Mouse (Mus musculus): ENCODE data around the gene Olfr312. TPM values are rescaled to one million over a fixed set of nuclear protein-coding genes. Genes with fewer than 3 reads are reported as not detected.
"Not testable (repeated sequence)": the region's sequence is repeated elsewhere in the genome, so short reads cannot be mapped to it uniquely, and the experiment has no call there.

Olfr312 gene
- polyA plus RNA-seq (2012; rRNA removed) = not detected in 2 replicates

GRCm38 (mm10) chr11:58828937-58829336 lies at the start of gene Olfr312:
Olfr312 (plus strand) TSS chr11:58829237.
- not testable (repeated sequence) for H3K4me1 ChIP-seq (ENCODE audit: control insufficient read depth, insufficient read depth, low read length); DNase-seq; H3K27ac ChIP-seq (ENCODE audit: insufficient read depth, low read depth, low read length); H3K36me3 ChIP-seq (ENCODE audit: control insufficient read depth, insufficient read depth, low read length); H3K4me3 ChIP-seq (ENCODE audit: insufficient read depth, low read depth, low read length); H3K27me3 ChIP-seq (replicated peaks; ENCODE audit: control insufficient read depth, insufficient read depth, low read length)

GRCm38 (mm10) chr11:58782480-58783089 lies 46.5 kb upstream of the Olfr312 start, which contains the start of gene Olfr314:
Olfr314 (plus strand) TSS chr11:58782952.
- no peaks in the 10 kb centered on the region for H3K4me1 ChIP-seq (ENCODE audit: control insufficient read depth, insufficient read depth, low read length)
- WGBS = 65% methylated on average over 6 of the region's 6 CpGs
- H3K27me3 ChIP-seq (replicated peaks; ENCODE audit: control insufficient read depth, insufficient read depth, low read length) = no peaks in the 10 kb centered on the region
- no peak for DNase-seq
- no peak for TF ChIP-seq POLR2A (IDR thresholded peaks at IDR 0.05; ENCODE audit: low read depth, low read length)
- TF ChIP-seq CTCF (conservative IDR thresholded peaks at IDR 0.05; ENCODE audit: insufficient read depth, insufficient read length, low read depth, low read length) = no peak
- H3K36me3 ChIP-seq (ENCODE audit: control insufficient read depth, insufficient read depth, low read length) = no peaks in the 10 kb centered on the region
- H3K4me3 ChIP-seq (ENCODE audit: insufficient read depth, low read depth, low read length) = no peak within 1 kb of the TSS
- no peak within 1 kb of the TSS for H3K27ac ChIP-seq (ENCODE audit: insufficient read depth, low read depth, low read length)

GRCm38 (mm10) chr11:58784182-58784581 lies 44.9 kb upstream of the Olfr312 start:
- TF ChIP-seq CTCF (conservative IDR thresholded peaks at IDR 0.05; ENCODE audit: insufficient read depth, insufficient read length, low read depth, low read length) (no peak), POLR2A (IDR thresholded peaks at IDR 0.05; ENCODE audit: low read depth, low read length) (no peak)
- Histone ChIP-seq H3K27me3 (replicated peaks; ENCODE audit: control insufficient read depth, insufficient read depth, low read length) (no peaks in the 10 kb centered on the region), H3K4me3 (ENCODE audit: insufficient read depth, low read depth, low read length) (no peak overlapping the region), H3K36me3 (ENCODE audit: control insufficient read depth, insufficient read depth, low read length) (no peaks in the 10 kb centered on the region), H3K27ac (ENCODE audit: insufficient read depth, low read depth, low read length) (no peak overlapping the region), H3K4me1 (ENCODE audit: control insufficient read depth, insufficient read depth, low read length) (no peaks in the 10 kb centered on the region)
- 77% methylated on average over 2 of the region's 2 CpGs for WGBS
- no peak for DNase-seq

- WGBS = 93% methylated on average over 10 of the region's 10 CpGs
Observed at GRCm38 (mm10) chr11:58787651-58788050, 41.4 kb upstream of the Olfr312 start.

GRCm38 (mm10) chr11:58788346-58788745 lies 40.7 kb upstream of the Olfr312 start:
- DNase-seq = no peak
- H3K4me3 ChIP-seq (ENCODE audit: insufficient read depth, low read depth, low read length) = no peak overlapping the region
- H3K27me3 ChIP-seq (replicated peaks; ENCODE audit: control insufficient read depth, insufficient read depth, low read length) = no peaks in the 10 kb centered on the region
- no peak overlapping the region for H3K27ac ChIP-seq (ENCODE audit: insufficient read depth, low read depth, low read length)
- no peak for TF ChIP-seq CTCF (conservative IDR thresholded peaks at IDR 0.05; ENCODE audit: insufficient read depth, insufficient read length, low read depth, low read length)
- no peak for TF ChIP-seq POLR2A (IDR thresholded peaks at IDR 0.05; ENCODE audit: low read depth, low read length)
- WGBS = 71% methylated on average over 8 of the region's 8 CpGs
- H3K36me3 ChIP-seq (ENCODE audit: control insufficient read depth, insufficient read depth, low read length) = no peaks in the 10 kb centered on the region
- H3K4me1 ChIP-seq (ENCODE audit: control insufficient read depth, insufficient read depth, low read length) = no peaks in the 10 kb centered on the region

More at GRCm38 (mm10) chr11:58787651-58788050, 41.4 kb upstream of the Olfr312 start:
- H3K4me3 ChIP-seq (ENCODE audit: insufficient read depth, low read depth, low read length) = no peak overlapping the region
- H3K27ac ChIP-seq (ENCODE audit: insufficient read depth, low read depth, low read length) = no peak overlapping the region
- no peak for DNase-seq
- no peaks in the 10 kb centered on the region for H3K36me3 ChIP-seq (ENCODE audit: control insufficient read depth, insufficient read depth, low read length)
- H3K4me1 ChIP-seq (ENCODE audit: control insufficient read depth, insufficient read depth, low read length) = no peaks in the 10 kb centered on the region
- no peaks in the 10 kb centered on the region for H3K27me3 ChIP-seq (replicated peaks; ENCODE audit: control insufficient read depth, insufficient read depth, low read length)
- TF ChIP-seq POLR2A (IDR thresholded peaks at IDR 0.05; ENCODE audit: low read depth, low read length) = no peak
- no peak for TF ChIP-seq CTCF (conservative IDR thresholded peaks at IDR 0.05; ENCODE audit: insufficient read depth, insufficient read length, low read depth, low read length)

GRCm38 (mm10) chr11:58789532-58789931 lies 39.5 kb upstream of the Olfr312 start:
- WGBS = 34% methylated on average over 3 of the region's 3 CpGs
- no peak overlapping the region for H3K4me3 ChIP-seq (ENCODE audit: insufficient read depth, low read depth, low read length)

GRCm38 (mm10) chr11:58790053-58790452 lies 39.0 kb upstream of the Olfr312 start:
- WGBS = 30% methylated on average over 2 of the region's 2 CpGs
- no peak overlapping the region for H3K4me3 ChIP-seq (ENCODE audit: insufficient read depth, low read depth, low read length)
- H3K27me3 ChIP-seq (replicated peaks; ENCODE audit: control insufficient read depth, insufficient read depth, low read length) = no peaks in the 10 kb centered on the region
- no peak overlapping the region for H3K27ac ChIP-seq (ENCODE audit: insufficient read depth, low read depth, low read length)
- H3K4me1 ChIP-seq (ENCODE audit: control insufficient read depth, insufficient read depth, low read length) = no peaks in the 10 kb centered on the region
- no peak for DNase-seq
- no peak for TF ChIP-seq CTCF (conservative IDR thresholded peaks at IDR 0.05; ENCODE audit: insufficient read depth, insufficient read length, low read depth, low read length)
- TF ChIP-seq POLR2A (IDR thresholded peaks at IDR 0.05; ENCODE audit: low read depth, low read length) = no peak
- no peaks in the 10 kb centered on the region for H3K36me3 ChIP-seq (ENCODE audit: control insufficient read depth, insufficient read depth, low read length)

More at GRCm38 (mm10) chr11:58789532-58789931, 39.5 kb upstream of the Olfr312 start:
- Histone ChIP-seq H3K27ac (ENCODE audit: insufficient read depth, low read depth, low read length) (no peak overlapping the region), H3K36me3 (ENCODE audit: control insufficient read depth, insufficient read depth, low read length) (no peaks in the 10 kb centered on the region), H3K4me1 (ENCODE audit: control insufficient read depth, insufficient read depth, low read length) (no peaks in the 10 kb centered on the region), H3K27me3 (replicated peaks; ENCODE audit: control insufficient read depth, insufficient read depth, low read length) (no peaks in the 10 kb centered on the region)
- TF ChIP-seq POLR2A (IDR thresholded peaks at IDR 0.05; ENCODE audit: low read depth, low read length) = no peak
- TF ChIP-seq CTCF (conservative IDR thresholded peaks at IDR 0.05; ENCODE audit: insufficient read depth, insufficient read length, low read depth, low read length) = no peak
- no peak for DNase-seq

Data from kidney, adult 2 months (tissue).